Mouse (Mus musculus) olfactory bulb, adult 2 months (tissue): ENCODE data around the gene Kxd1. TPM values are rescaled to one million over a fixed set of nuclear protein-coding genes. Genes with fewer than 3 reads are reported as not detected.

Experiments used
- H3K27ac ChIP-seq: fragments of 200-500 bp; 2 replicates; pipeline ENCODE4 v1.5.1; 2012; ENCODE audit warnings: low read depth, low read length; ENCODE audit not compliant: insufficient read depth
- H3K4me1 ChIP-seq: fragments of 200-500 bp; 2 replicates; pipeline ENCODE4 v1.6.1; 2012; ENCODE audit warnings: low read length; ENCODE audit not compliant: control insufficient read depth, insufficient read depth
- H3K4me3 ChIP-seq: fragments of 200-500 bp; 2 replicates; pipeline ENCODE4 v1.5.1; 2012; ENCODE audit warnings: mild to moderate bottlenecking, low read depth, low read length, moderate library complexity; ENCODE audit not compliant: insufficient read depth
- CTCF ChIP-seq: fragments of 200-500 bp; IDR thresholded peaks from 2 replicates; pipeline ENCODE4 v1.5.1; 2012; ENCODE audit warnings: low read depth, mild to moderate bottlenecking, low read length, moderate library complexity; ENCODE audit not compliant: insufficient read depth
- POLR2A ChIP-seq: fragments of 200-500 bp; IDR thresholded peaks from 2 replicates; pipeline ENCODE4 v1.6.1; 2012; ENCODE audit warnings: mild to moderate bottlenecking, low read depth, low read length, moderate library complexity; ENCODE audit not compliant: insufficient read depth
- WGBS: fragments of 180-500 bp; shearing (Covaris S2); methylation state at CpG from one replicate; pipeline ENCODE4 v1.1.7; 2018; 5-methylcytosine and 5-hydroxymethylcytosine counted together
- polyA plus RNA-seq: library from polyadenylated mRNA; stranded (reverse); fragments of >200 nt; gene quantifications from 2 replicates; pipeline ENCODE4 v1.2.4, GENCODE M21; 2012; ENCODE audit warnings: low replicate concordance; ENCODE audit not compliant: missing spikeins, insufficient read depth, insufficient read length

The Kxd1 gene
- polyA plus RNA-seq, 1 experiment, result not detected

DNA sequence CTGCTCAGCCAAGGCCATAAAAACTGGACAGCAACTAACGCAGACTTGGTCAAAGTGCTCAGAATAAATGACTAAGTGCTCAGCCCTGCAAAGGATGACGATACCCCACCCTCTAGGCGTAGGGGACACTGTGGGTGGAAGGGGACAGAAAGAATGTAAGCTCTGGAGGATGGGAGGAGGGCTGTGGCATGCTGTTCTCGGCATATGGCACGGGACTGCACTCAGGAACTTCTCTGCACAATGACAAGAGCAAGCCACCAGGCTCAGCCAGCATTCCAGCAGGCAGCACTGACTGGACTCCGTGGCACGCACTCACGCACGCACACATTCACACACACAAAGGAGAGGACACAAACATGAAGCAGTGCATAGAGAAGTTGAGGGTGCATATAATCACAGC is 67.2 kb downstream of the Kxd1 start:
- no peak overlapping the region for H3K27ac ChIP-seq
- 70% methylated on average over 9 of the region's 9 CpGs for WGBS
- no peak overlapping the region for H3K4me3 ChIP-seq
- H3K4me1 ChIP-seq, result peaks cover 33% of the 10 kb centered on the region
- TF ChIP-seq POLR2A (no peak), CTCF (no peak)

DNA sequence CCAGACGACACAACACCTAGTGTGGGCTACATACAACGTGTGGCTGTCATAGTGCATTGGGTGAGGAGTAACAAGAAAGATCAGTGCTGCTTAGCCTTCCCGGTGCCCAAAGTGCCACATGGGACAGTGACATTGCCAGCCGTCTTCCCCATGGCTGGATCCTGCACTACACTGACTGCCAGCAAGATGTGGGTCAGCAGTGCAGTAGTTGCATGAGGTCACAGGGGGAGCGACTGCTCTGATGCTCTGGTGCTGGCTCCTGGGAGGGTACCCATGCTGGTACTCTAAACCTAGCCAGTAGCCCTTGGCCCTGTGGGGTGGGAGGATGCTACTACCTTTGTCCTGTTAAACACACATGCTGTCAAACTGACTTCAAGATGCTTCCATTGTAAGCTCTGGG is 67.6 kb downstream of the Kxd1 start:
- peaks cover 36% of the 10 kb centered on the region for H3K4me1 ChIP-seq
- no peak overlapping the region for H3K4me3 ChIP-seq
- no peak overlapping the region for H3K27ac ChIP-seq
- TF ChIP-seq CTCF (no peak), POLR2A (no peak)
- 77% methylated on average over 5 of the region's 5 CpGs for WGBS

DNA sequence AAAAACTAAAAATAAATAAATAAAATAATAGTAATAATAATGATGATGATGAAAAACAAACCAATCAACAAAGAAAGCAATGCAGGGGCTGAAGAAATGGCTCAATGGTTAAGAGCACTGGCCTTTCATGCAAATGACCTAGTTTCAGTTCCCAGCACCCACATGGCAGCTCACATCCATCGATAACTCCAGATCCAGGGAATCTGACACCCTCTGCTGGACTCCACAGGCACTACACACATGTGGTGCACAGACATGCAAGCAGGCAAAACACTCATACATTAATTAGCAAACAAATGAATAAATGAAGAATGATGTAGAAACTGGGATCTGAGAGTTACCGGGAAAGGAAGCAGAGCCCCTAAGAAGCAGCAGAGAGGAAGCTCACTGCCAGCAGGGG is 68.1 kb downstream of the Kxd1 start:
- 96% methylated on average over 2 of the region's 2 CpGs for WGBS
- TF ChIP-seq POLR2A, result no peak
- TF ChIP-seq CTCF, result no peak
- Histone ChIP-seq H3K4me1 (peaks cover 39% of the 10 kb centered on the region), H3K27ac (no peak overlapping the region), H3K4me3 (no peak overlapping the region)

DNA sequence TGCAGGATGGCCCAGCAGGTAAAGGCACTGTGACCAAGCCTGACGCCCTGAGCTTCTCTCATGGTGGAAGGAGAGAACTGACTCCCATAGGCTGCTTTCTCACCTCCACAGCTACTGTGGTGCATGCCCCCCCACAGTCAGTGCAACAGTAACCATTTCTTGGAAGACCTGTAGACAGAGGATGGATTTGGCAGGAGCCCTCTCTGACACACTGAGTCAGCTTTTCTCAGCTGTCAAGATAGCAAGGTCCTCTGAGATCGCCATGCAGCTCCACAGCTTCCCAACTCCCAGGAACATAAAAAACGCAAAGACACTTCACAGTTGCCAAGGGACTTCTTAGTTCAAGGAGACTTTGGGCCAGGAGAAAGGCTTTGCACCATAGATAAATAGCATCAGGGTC is 69.3 kb downstream of the Kxd1 start:
- TF ChIP-seq CTCF (no peak), POLR2A (no peak)
- no peak overlapping the region for H3K4me3 ChIP-seq
- H3K27ac ChIP-seq, result no peak overlapping the region
- 81% methylated on average over 3 of the region's 3 CpGs for whole genome bisulfite sequencing
- peaks cover 42% of the 10 kb centered on the region for H3K4me1 ChIP-seq

Other genes with a start within 250 kb of the Kxd1 start
- gene Homer3, start 245.1 kb downstream of the Kxd1 start, polyA plus RNA-seq, result not detected in 2 replicates
- gene Ddx49, start 225.5 kb downstream of the Kxd1 start, polyA plus RNA-seq, result not detected in 2 replicates
- not detected in 2 replicates for gene Cope, start 225.4 kb downstream of the Kxd1 start, polyA plus RNA-seq
- not detected in 2 replicates for gene Cers1, start 212.2 kb downstream of the Kxd1 start, polyA plus RNA-seq
- not detected in 2 replicates for gene Gdf1, start 198.1 kb downstream of the Kxd1 start, polyA plus RNA-seq
- not detected in 2 replicates for gene Upf1, start 174.7 kb downstream of the Kxd1 start, polyA plus RNA-seq
- not detected in 2 replicates for gene Comp, start 154.4 kb downstream of the Kxd1 start, polyA plus RNA-seq
- not detected in 2 replicates for gene Crtc1, start 88.4 kb downstream of the Kxd1 start, polyA plus RNA-seq
- gene Klhl26, start 51.0 kb downstream of the Kxd1 start, polyA plus RNA-seq, result not detected in 2 replicates
- not detected in 2 replicates for gene Tmem59l, start 40.6 kb downstream of the Kxd1 start, polyA plus RNA-seq
- gene Crlf1, start 34.8 kb downstream of the Kxd1 start, polyA plus RNA-seq, result not detected in 2 replicates
- not detected in 2 replicates for gene Rex1bd, start 21.2 kb downstream of the Kxd1 start, polyA plus RNA-seq
- gene Uba52, start 17.2 kb downstream of the Kxd1 start, polyA plus RNA-seq, result 789 TPM in 1 of 2 replicates, not detected in the other
- not detected in 2 replicates for gene Fkbp8, start 232 bp downstream of the Kxd1 start, polyA plus RNA-seq
- not detected in 2 replicates for gene Ell, start 11.5 kb upstream of the Kxd1 start, polyA plus RNA-seq
- gene Isyna1, start 66.4 kb upstream of the Kxd1 start, polyA plus RNA-seq, result not detected in 2 replicates
- not detected in 2 replicates for gene Ssbp4, start 80.9 kb upstream of the Kxd1 start, polyA plus RNA-seq
- not detected in 2 replicates for gene Lrrc25, start 88.2 kb upstream of the Kxd1 start, polyA plus RNA-seq
- gene Gdf15, start 104.5 kb upstream of the Kxd1 start, polyA plus RNA-seq, result not detected in 2 replicates
- not detected in 2 replicates for gene Pgpep1, start 132.4 kb upstream of the Kxd1 start, polyA plus RNA-seq
- gene Lsm4, start 145.3 kb upstream of the Kxd1 start, polyA plus RNA-seq, result not detected in 2 replicates
- not detected in 2 replicates for gene Jund, start 171.0 kb upstream of the Kxd1 start, polyA plus RNA-seq
- gene Iqcn, start 175.5 kb upstream of the Kxd1 start, polyA plus RNA-seq, result not detected in 2 replicates
- gene Gm3336, start 190.6 kb upstream of the Kxd1 start, polyA plus RNA-seq, result not detected in 2 replicates
- gene Pde4c, start 195.8 kb upstream of the Kxd1 start, polyA plus RNA-seq, result not detected in 2 replicates
- 431 and 581 TPM in 2 replicates for gene Rab3a, start 226.7 kb upstream of the Kxd1 start, polyA plus RNA-seq
- not detected in 2 replicates for gene Mpv17l2, start 233.0 kb upstream of the Kxd1 start, polyA plus RNA-seq
- gene Pik3r2, start 248.8 kb upstream of the Kxd1 start, polyA plus RNA-seq, result not detected in 2 replicates